ENCODE assay signal across 15 mouse cellular contexts in genomic region chr17:74984071-74984470, GRCm38 (mm10).
"Had no signal": no experiment of that assay in that cellular context is flagged by ENCODE, and none has a peak within 500 bp of the region (broad histone marks: within the 10 kb centered on the region; RNA-seq: fewer than 3 reads in every experiment).

No protein-coding gene starts in this region.

- H3K36me3 ChIP-seq: lung, embryonic 15.5 days; midbrain, embryonic 13.5 days; midbrain, embryonic 15.5 days; neural tube, embryonic 12.5 days; stomach, embryonic 15.5 days had no signal

- ATAC-seq: liver, postnatal 0 days; midbrain, embryonic 13.5 days; midbrain, embryonic 15.5 days had no signal

- H3K4me1 ChIP-seq: lung, embryonic 15.5 days; midbrain, embryonic 13.5 days; midbrain, embryonic 15.5 days; neural tube, embryonic 12.5 days; stomach, embryonic 15.5 days had no signal

- H3K4me2 ChIP-seq: lung, embryonic 15.5 days; midbrain, embryonic 11.5 days; midbrain, embryonic 13.5 days; midbrain, embryonic 15.5 days; neural tube, embryonic 12.5 days; stomach, embryonic 15.5 days had no signal

- H3K27ac ChIP-seq: lung, embryonic 15.5 days; macrophage; midbrain, embryonic 13.5 days; midbrain, embryonic 15.5 days; neural tube, embryonic 12.5 days; stomach, embryonic 15.5 days; stomach, postnatal 0 days had no signal

- DNase-seq: liver, postnatal 0 days; lung, adult 2 months; right cerebral cortex, postnatal 14 days; thymus, adult 2 months; thymus, postnatal 25 days; thymus, postnatal 4 days had no signal

- H3K9me3 ChIP-seq: lung, embryonic 15.5 days; midbrain, embryonic 15.5 days; neural tube, embryonic 12.5 days; stomach, embryonic 15.5 days had no signal

- H3K9ac ChIP-seq: liver, postnatal 0 days; lung, embryonic 15.5 days; midbrain, embryonic 13.5 days; midbrain, embryonic 15.5 days; neural tube, embryonic 12.5 days; stomach, embryonic 15.5 days had no signal

- H3K27me3 ChIP-seq: lung, embryonic 15.5 days; midbrain, embryonic 13.5 days; midbrain, embryonic 15.5 days; neural tube, embryonic 12.5 days; stomach, embryonic 15.5 days had no signal

- H3K4me3 ChIP-seq: lung, embryonic 15.5 days; megakaryocyte, embryonic 14.5 days; midbrain, embryonic 13.5 days; midbrain, embryonic 15.5 days; neural tube, embryonic 12.5 days; stomach, embryonic 15.5 days had no signal
